Mouse (Mus musculus) liver, embryonic 11.5 days (tissue): Measurements from ENCODE around the gene Taf8. TPM values are rescaled to one million over a fixed set of nuclear protein-coding genes. Genes with fewer than 3 reads are reported as not detected.
A peak's percentile ranks its signal among the peaks of the same experiment; 100 is the strongest.

ENCODE experiments used
- ATAC-seq: fragments of 200-750 bp; cut with Nextera tagmentation; replicated peaks from 2 replicates; pipeline ENCODE4 v1.8.0; 2017; ENCODE audit warnings: moderate number of reproducible peaks, mild to moderate bottlenecking, moderate TSS enrichment, moderate library complexity; ENCODE audit not compliant: low FRiP score
- DNase-seq: peaks from one replicate; pipeline ENCODE4 v3.0.0-alpha.2; 2017; ENCODE audit warnings: low spot score
- H3K27ac ChIP-seq: fragments of 300-500 bp; sonication (generic); 2 replicates; pipeline ENCODE4 v1.5.1; 2014; ENCODE audit warnings: mild to moderate bottlenecking, low read depth, low read length, control low read depth
- H3K27me3 ChIP-seq: fragments of 300-500 bp; sonication (generic); replicated peaks from 2 replicates; pipeline ENCODE4 v1.6.1; 2014; ENCODE audit warnings: low read length, mixed read lengths; ENCODE audit not compliant: control insufficient read depth, insufficient read depth
- H3K36me3 ChIP-seq: fragments of 300-500 bp; sonication (generic); 2 replicates; pipeline ENCODE4 v1.6.1; 2014; ENCODE audit warnings: mild to moderate bottlenecking, low read length, moderate library complexity, mixed read lengths; ENCODE audit not compliant: control insufficient read depth, insufficient read depth
- H3K4me1 ChIP-seq: fragments of 300-500 bp; sonication (generic); replicated peaks from 2 replicates; pipeline ENCODE4 v1.6.1; 2014; ENCODE audit warnings: low read length, mixed read lengths; ENCODE audit not compliant: control insufficient read depth, insufficient read depth
- H3K4me2 ChIP-seq: fragments of 300-500 bp; sonication (generic); 2 replicates; pipeline ENCODE4 v1.6.1; 2014; ENCODE audit warnings: mild to moderate bottlenecking, control low read depth, moderate library complexity
- H3K4me3 ChIP-seq: fragments of 300-500 bp; sonication (generic); 2 replicates; pipeline ENCODE4 v1.5.1; 2014; ENCODE audit warnings: low read depth, low read length, control low read depth
- H3K9ac ChIP-seq: fragments of 300-500 bp; sonication (generic); 2 replicates; pipeline ENCODE4 v1.6.1; 2014; ENCODE audit warnings: low read depth, low read length, control low read depth
- H3K9me3 ChIP-seq: fragments of 300-500 bp; sonication (generic); 2 replicates; pipeline ENCODE4 v1.6.1; 2016; ENCODE audit warnings: low read length, inconsistent platforms, mixed read lengths; ENCODE audit not compliant: control insufficient read depth
- WGBS: fragments of 180-500 bp; shearing (Covaris S2); extraction: QIAGEN DNeasy Blood & Tissue Kit; methylation state at CpG from one replicate; pipeline ENCODE4 v1.1.7; 2014; 5-methylcytosine and 5-hydroxymethylcytosine counted together
- polyA plus RNA-seq: library from polyadenylated mRNA; unstranded; fragments of >200 nt; fragmentation: Nextera tagmentation; extraction: Ambion mirVana; gene quantifications from 2 replicates; pipeline ENCODE4 v1.2.1, GENCODE M21; 2014

The Taf8 gene
- polyA plus RNA-seq, 1 experiment from 2014 or later, result 20.7 TPM

DNA sequence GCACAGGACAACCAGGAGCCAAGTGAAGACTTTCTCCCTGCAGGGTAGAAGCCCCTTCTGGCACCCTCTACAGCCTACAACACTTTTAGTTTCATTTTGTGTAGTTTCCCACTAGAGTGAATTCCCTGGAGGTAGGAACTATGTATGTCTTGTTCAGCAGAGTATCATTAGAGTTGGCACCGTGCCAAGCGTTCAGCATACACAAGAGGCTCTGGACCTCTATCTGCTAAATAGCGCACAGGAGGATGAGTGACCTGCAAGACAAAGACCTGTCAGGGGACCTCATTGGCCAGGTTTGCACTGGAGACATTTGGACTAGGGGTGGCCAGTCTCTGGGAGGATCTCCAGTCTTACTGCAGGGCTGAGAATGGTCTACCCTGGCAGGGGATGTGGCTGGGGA is 16.3 kb downstream of the Taf8 start:
- H3K9ac ChIP-seq, result no peak overlapping the region

DNA sequence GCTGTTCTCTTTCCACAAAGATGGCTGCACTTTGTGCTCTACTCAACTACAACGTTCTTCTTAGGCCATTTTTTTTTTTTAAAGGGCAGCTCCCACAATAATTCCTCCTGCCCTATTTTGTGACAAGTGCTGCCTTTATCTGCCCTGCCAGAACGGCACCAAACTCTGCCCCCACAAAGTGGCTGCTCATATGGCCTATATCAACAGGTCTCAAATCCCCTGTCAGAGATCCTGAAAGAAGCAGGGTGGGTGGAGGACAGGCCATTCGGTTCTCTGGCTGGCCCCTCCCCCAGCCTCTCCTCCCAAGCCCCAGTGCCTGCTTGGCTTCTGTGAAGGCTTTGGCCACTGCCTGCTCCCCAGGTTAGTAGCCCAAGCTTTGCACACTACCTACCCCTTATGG is 17.1 kb downstream of the Taf8 start:
- Histone ChIP-seq H3K4me2 (peak overlapping the region; percentile 43), H3K4me1 (peaks cover 25% of the 10 kb centered on the region), H3K27me3 (no peaks in the 10 kb centered on the region), H3K36me3 (peaks cover 13% of the 10 kb centered on the region), H3K27ac (peak overlapping the region; percentile 93), H3K9ac (peak overlapping the region; percentile 49; the same call in 1 of the 2 replicates), H3K4me3 (no peak overlapping the region), H3K9me3 (no peaks in the 10 kb centered on the region)
- DNase-seq, result no peak
- 8% methylated on average over 3 of the region's 3 CpGs for WGBS
- peak; percentile 73 for ATAC-seq

More for the DNA sequence above, 16.3 kb downstream of the Taf8 start:
- H3K36me3 ChIP-seq, result peaks cover 13% of the 10 kb centered on the region
- no peak overlapping the region for H3K4me2 ChIP-seq
- peak overlapping the region; percentile 93; the same call in 1 of the 2 replicates for H3K27ac ChIP-seq
- WGBS, result 90% methylated on average over 3 of the region's 3 CpGs
- peaks cover 25% of the 10 kb centered on the region for H3K4me1 ChIP-seq
- H3K27me3 ChIP-seq, result no peaks in the 10 kb centered on the region
- no peak for DNase-seq
- ATAC-seq, result no peak
- H3K4me3 ChIP-seq, result no peak overlapping the region
- no peaks in the 10 kb centered on the region for H3K9me3 ChIP-seq

DNA sequence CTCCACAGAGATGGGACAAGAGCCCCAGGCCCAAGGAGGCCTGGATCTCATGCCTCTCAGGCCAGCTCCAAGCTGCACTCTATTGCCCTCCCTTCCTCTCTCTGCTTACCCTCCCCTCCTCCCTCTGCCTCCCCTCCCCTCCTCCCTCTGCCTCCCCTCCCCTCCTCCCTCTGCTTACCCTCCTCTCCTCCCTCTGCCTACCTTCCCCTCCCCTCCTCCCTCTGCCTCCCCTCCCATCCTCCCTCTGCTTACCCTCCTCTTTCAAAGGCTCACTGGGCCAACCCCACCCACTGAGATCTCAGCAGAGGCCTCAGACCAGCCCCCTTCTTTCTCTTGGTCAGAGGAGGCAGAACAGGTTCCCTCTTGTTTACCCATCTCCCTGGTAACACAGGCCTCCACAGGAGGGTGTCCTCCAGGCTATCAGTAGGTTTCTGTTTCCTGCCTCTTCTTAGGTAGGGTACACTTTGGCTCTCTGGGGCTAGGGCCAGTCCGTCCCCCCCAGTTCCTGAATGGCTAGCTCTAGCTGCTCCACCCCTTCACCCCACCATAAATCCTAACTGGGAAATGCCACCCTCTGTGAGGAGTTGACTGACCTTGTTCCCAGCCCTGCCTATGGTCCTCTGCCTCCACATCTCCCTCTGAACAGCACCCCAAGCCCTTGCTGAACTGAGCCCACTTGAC is 17.7 kb downstream of the Taf8 start:
- Histone ChIP-seq H3K9me3 (no peaks in the 10 kb centered on the region), H3K4me1 (peaks cover 25% of the 10 kb centered on the region), H3K27ac (peak overlapping the region; percentile 93), H3K36me3 (peaks cover 7% of the 10 kb centered on the region), H3K4me2 (peak overlapping the region; percentile 43), H3K9ac (peak overlapping the region; percentile 49; the same call in 1 of the 2 replicates), H3K27me3 (no peaks in the 10 kb centered on the region), H3K4me3 (no peak overlapping the region)
- WGBS, result 29% methylated on average over 1 of the region's 1 CpGs
- no peak for DNase-seq
- ATAC-seq, result peak; percentile 77

DNA sequence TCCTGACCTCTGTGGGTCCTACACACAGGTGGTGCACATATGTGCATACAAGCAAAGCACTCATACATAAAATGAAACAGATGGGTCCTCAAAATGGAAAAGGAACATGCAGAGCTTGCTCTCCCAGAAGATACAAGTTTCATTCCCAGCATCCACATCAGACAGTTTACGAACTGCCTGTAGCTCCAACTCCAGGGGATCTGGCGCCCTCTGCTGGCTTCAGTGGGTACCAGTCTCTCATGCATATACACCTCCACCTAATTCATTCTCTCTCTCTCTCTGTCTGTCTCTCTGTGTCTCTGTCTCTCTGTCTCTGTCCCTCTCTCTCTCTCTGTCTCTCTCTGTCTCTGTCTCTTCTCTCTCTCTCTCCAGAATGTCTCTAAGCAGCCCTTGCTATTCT is 19.7 kb downstream of the Taf8 start:
- no peaks in the 10 kb centered on the region for H3K27me3 ChIP-seq
- no peak overlapping the region for H3K4me3 ChIP-seq
- H3K36me3 ChIP-seq, result no peaks in the 10 kb centered on the region
- no peak overlapping the region for H3K4me2 ChIP-seq
- H3K4me1 ChIP-seq, result peaks cover 25% of the 10 kb centered on the region
- DNase-seq, result no peak
- no peak overlapping the region for H3K27ac ChIP-seq
- no peak overlapping the region for H3K9ac ChIP-seq
- H3K9me3 ChIP-seq, result no peaks in the 10 kb centered on the region
- 39% methylated on average over 2 of the region's 2 CpGs for WGBS
- no peak for ATAC-seq

DNA sequence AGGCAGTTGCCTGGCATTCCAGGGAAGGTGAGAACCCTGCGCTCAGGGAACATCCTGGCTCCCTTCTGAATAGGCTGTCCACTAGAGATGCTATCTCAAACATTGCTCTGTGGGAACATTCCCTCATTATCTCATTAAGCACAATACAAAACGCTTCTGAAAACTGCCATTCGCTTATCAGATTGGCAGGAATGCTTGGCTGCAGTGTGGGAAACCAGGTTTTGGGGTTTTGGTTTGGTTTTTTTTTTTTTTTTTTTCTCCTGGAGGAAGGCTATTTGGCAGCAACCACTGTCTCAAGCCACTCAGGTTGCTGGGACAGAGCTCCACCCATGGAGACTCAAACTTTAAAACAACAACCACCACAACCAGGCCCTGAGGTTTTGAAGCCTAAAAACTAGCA is 22.2 kb downstream of the Taf8 start:
- Histone ChIP-seq H3K9ac (no peak overlapping the region), H3K4me2 (no peak overlapping the region), H3K36me3 (no peaks in the 10 kb centered on the region), H3K9me3 (no peaks in the 10 kb centered on the region), H3K4me3 (no peak overlapping the region), H3K4me1 (peaks cover 10% of the 10 kb centered on the region), H3K27ac (no peak overlapping the region), H3K27me3 (no peaks in the 10 kb centered on the region)
- 38% methylated on average over 3 of the region's 3 CpGs for WGBS
- no peak for ATAC-seq
- no peak for DNase-seq

DNA sequence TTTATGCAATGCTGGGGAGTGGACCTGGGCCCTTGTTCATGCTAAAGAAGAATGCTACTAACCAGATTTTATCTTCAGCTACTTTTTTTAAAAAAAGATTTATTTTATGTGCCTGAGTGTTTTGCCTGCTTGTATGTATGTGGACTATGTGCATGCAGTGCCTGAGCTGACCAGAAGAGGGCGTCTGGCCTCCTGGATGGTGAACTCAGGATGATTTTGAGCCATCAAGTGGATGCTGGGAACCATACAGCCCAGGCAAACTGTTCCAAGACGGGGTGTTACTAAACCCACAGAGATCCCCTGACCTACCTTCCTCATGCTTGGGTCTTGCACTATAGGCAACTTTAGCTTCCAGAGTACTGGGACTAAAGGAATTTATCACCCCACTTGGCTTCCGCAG is 26.4 kb downstream of the Taf8 start:
- Histone ChIP-seq H3K4me1 (peaks cover 12% of the 10 kb centered on the region), H3K9ac (no peak overlapping the region), H3K4me3 (no peak overlapping the region), H3K27ac (no peak overlapping the region), H3K4me2 (no peak overlapping the region), H3K27me3 (peaks cover 4% of the 10 kb centered on the region), H3K36me3 (no peaks in the 10 kb centered on the region), H3K9me3 (no peaks in the 10 kb centered on the region)
- 65% methylated on average over 3 of the region's 3 CpGs for WGBS
- no peak; the same call in 1 of the 2 replicates for ATAC-seq
- DNase-seq, result no peak

DNA sequence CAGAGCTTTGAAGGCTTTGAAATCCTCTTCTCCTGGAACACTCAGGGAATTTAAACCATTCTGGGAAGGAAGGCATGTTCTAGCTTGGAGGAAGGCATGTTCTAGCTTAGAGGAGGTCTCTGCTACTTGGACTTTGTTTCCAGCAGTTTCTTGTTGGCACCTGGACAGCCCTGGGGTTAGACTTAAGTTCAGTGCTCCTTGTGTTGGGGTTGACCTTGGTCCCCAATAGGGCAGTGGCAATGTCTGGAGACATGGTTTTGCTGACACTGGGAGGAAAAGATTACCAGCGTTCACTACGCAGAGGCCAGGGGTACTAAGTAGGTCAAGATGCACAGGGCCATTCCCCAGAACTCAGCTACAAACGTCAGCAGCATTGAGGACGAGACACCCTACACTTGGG is 26.9 kb downstream of the Taf8 start:
- Histone ChIP-seq H3K9ac (no peak overlapping the region), H3K36me3 (no peaks in the 10 kb centered on the region), H3K9me3 (no peaks in the 10 kb centered on the region), H3K4me2 (no peak overlapping the region), H3K27ac (no peak overlapping the region), H3K4me1 (peaks cover 12% of the 10 kb centered on the region), H3K27me3 (peaks cover 4% of the 10 kb centered on the region), H3K4me3 (no peak overlapping the region)
- no peak for ATAC-seq
- no peak for DNase-seq
- WGBS, result 77% methylated on average over 4 of the region's 4 CpGs

DNA sequence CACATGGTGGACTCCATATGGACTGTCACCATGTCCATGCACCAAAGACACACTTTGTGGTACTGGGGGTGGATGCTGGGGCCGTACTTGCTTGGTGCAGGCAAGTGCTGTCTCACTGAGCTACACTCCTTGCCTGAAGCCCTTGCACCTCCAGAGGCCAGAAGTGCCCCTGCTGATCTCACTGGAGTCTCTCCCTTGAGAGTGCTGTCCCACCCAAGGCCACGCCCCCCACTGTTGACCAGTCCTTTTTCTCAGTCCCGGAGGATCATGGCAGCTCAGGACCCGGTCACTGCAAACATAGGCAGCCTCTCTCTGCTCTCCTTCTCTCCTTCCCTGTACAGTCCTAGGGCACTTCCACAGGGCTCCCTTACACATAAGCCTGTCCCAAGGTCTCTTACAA is 27.8 kb downstream of the Taf8 start:
- Histone ChIP-seq H3K27me3 (peaks cover 8% of the 10 kb centered on the region), H3K36me3 (no peaks in the 10 kb centered on the region), H3K4me2 (no peak overlapping the region), H3K9ac (no peak overlapping the region), H3K4me1 (peaks cover 12% of the 10 kb centered on the region), H3K9me3 (no peaks in the 10 kb centered on the region), H3K4me3 (no peak overlapping the region), H3K27ac (no peak overlapping the region)
- DNase-seq (no peak), ATAC-seq (no peak)
- 67% methylated on average over 4 of the region's 4 CpGs for WGBS

DNA sequence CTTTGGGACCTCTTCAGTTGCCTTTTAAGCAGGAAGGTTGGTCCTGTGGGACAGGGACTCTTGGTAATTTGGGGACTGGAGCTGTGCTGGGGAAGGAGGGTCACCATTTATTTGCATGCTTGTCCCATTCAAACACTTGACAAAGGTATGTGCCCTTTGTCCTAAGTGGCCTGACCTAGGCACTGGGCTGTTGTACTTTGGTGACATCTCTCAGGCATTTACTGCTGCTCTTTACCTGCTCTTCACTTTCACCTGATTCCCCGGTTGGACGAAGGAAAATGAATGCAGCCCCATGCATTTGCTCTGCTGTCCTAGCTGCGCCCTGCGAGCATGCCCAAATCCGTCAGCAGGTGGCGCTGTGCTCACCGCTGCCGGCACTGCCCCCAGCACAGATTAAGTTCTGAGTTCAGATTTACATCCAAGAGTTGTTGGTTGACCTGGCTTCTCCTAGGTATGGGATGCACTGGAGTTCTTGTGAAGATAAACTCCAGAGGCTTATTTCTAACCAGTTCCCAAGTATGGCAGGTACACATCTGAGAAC is 28.6 kb downstream of the Taf8 start:
- ATAC-seq, result no peak
- Histone ChIP-seq H3K36me3 (no peaks in the 10 kb centered on the region), H3K9ac (no peak overlapping the region), H3K9me3 (no peaks in the 10 kb centered on the region), H3K4me2 (no peak overlapping the region), H3K4me1 (peaks cover 12% of the 10 kb centered on the region), H3K4me3 (no peak overlapping the region), H3K27ac (no peak overlapping the region), H3K27me3 (peaks cover 14% of the 10 kb centered on the region)
- 8% methylated on average over 8 of the region's 8 CpGs for WGBS
- DNase-seq, result no peak
